Mouse (Mus musculus): ENCODE results near the gene Ccnt1. TPM values are rescaled to one million over a fixed set of nuclear protein-coding genes. Genes with fewer than 3 reads are reported as not detected.

Gene Ccnt1
- 37.9 and 39.5 TPM in 2 replicates for polyA plus RNA-seq (2016; fragmentation: Nextera tagmentation; extraction: Ambion mirVana)

DNA sequence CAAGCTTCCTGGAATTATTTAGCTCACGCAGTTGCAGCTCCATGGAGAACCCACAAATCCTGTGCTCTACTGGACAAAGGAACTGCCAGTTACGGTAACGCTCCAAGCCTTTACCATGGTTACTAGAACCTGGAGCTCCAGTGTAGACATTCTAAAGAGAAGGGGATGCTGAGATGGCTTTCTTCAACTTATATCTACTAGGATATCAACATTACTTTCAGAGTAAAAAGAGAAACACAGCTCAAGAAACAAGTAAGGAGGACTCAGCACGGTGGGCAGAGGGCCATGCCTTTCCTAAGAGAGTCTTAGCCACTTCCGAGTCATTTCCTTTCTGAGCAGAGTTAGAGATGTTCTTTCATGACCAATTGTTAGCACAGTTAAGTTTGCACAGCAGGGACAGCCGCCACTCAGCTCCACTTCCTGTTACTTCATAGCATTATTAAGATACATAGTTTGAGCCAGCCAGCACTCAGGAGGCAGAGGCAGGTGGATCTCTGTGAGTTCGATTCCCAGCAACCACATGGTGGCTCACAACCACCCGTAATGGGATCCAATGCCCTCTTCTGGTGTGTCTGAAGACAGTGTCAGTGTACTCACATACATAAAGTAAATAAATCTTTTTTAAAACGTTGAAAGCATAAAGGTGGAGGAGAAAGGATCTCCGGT is at the start of gene Ccnt1, which contains the start of gene 4930415O20Rik:
Gene Ccnt1 (minus strand): TSS at position 51 of the 666 bp plus-strand sequence.
Gene 4930415O20Rik (plus strand): TSS at position 132 of the 666 bp plus-strand sequence.
- no peak within 1 kb of the TSS for H3K4me2 ChIP-seq
- no peak for ATAC-seq (ENCODE audit: insufficient number of reproducible peaks, low FRiP score)
- no peak within 1 kb of the TSS for H3K27ac ChIP-seq (ENCODE audit: poor library complexity, severe bottlenecking)
- peak within 1 kb of the TSS; percentile 17; the same call in 1 of the 2 replicates for H3K9ac ChIP-seq
- H3K36me3 ChIP-seq = no peaks in the 10 kb centered on the region
- no peak within 1 kb of the TSS for H3K4me3 ChIP-seq
- H3K9me3 ChIP-seq (replicated peaks) = no peaks in the 10 kb centered on the region
- WGBS = 75% methylated on average over 10 of the region's 10 CpGs
- H3K27me3 ChIP-seq (replicated peaks) = no peaks in the 10 kb centered on the region
- peaks cover 14% of the 10 kb centered on the region for H3K4me1 ChIP-seq (replicated peaks)

DNA sequence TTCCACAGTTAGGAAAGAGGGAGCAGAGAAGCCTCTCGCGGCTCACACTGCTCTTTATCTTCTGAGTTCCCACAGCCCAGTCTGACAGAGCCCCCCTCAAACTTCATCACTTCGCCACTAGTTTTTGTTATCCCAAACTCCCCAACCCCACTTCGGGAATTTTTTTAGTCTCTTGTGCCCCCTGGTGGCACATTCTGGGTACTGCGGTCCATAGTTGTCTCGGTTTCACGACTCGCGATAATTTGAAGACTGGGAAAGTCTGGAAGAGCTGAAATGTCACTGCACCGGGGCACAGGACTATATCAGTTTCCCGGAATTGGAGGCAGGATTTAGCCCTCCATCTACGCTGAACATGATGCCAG is 46.4 kb upstream of the Ccnt1 start:
- 0 out of 2 replicates have a peak overlapping the region, but pooled peaks have one; percentile 29 for H3K9ac ChIP-seq
- H3K27me3 ChIP-seq (replicated peaks) = peaks cover 15% of the 10 kb centered on the region; the same call in 1 of the 2 replicates
- H3K36me3 ChIP-seq = no peaks in the 10 kb centered on the region
- H3K4me1 ChIP-seq (replicated peaks) = peaks cover 33% of the 10 kb centered on the region
- no peak overlapping the region for H3K27ac ChIP-seq (ENCODE audit: poor library complexity, severe bottlenecking)
- no peak for ATAC-seq (ENCODE audit: insufficient number of reproducible peaks, low FRiP score)
- no peaks in the 10 kb centered on the region; the same call in 1 of the 2 replicates for H3K9me3 ChIP-seq (replicated peaks)
- peak overlapping the region; percentile 48 for H3K4me2 ChIP-seq
- H3K4me3 ChIP-seq = no peak overlapping the region
- WGBS = under 1% methylated on average over 12 of the region's 12 CpGs

DNA sequence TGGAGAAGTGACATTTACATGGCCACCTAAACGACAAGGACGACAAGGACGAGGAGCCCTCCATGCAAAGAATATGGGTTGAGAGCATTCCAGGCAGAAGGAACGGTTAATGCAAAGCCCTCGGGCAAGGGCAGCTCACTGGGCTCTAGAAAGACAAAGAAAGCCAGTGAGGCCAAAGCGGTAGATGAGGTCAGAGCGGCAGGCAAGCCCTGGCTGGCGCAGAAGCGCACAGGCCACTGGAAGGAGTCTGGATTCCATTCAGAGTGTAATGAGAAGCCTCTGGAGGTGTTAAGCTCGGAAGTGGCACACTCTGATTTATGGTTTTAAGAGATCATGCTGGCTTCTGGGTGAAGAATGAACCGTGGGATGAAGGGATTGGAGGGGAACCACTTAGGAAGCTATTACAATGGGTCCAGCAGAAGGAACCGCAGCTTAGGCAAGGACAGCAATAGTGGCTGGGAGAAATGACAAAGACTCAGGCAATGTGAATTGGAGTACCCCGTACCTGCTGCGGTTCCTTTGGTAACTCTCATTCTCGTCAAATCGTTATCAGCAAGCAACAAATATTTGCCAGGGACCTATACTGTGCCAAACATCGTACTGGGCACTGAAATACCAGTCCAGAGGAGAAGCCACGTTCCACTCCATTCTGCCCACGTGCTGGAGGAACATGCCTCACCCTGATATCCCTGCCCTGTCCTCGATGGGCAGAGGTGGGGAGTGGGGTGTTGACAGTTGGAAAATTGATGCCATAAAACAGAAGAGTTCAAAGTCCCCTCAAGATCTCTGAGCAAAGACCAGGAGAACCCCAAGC is 45.8 kb upstream of the Ccnt1 start:
- 0 out of 2 replicates have a peak overlapping the region, but pooled peaks have one; percentile 29 for H3K9ac ChIP-seq
- H3K9me3 ChIP-seq (replicated peaks) = no peaks in the 10 kb centered on the region; the same call in 1 of the 2 replicates
- peak overlapping the region; percentile 48 for H3K4me2 ChIP-seq
- H3K4me1 ChIP-seq (replicated peaks) = peaks cover 32% of the 10 kb centered on the region
- H3K36me3 ChIP-seq = no peaks in the 10 kb centered on the region
- H3K27ac ChIP-seq (ENCODE audit: poor library complexity, severe bottlenecking) = peak overlapping the region; percentile 42
- no peak overlapping the region for H3K4me3 ChIP-seq
- ATAC-seq (ENCODE audit: insufficient number of reproducible peaks, low FRiP score) = no peak
- 35% methylated on average over 20 of the region's 20 CpGs for WGBS
- peaks cover 13% of the 10 kb centered on the region; the same call in 1 of the 2 replicates for H3K27me3 ChIP-seq (replicated peaks)

DNA sequence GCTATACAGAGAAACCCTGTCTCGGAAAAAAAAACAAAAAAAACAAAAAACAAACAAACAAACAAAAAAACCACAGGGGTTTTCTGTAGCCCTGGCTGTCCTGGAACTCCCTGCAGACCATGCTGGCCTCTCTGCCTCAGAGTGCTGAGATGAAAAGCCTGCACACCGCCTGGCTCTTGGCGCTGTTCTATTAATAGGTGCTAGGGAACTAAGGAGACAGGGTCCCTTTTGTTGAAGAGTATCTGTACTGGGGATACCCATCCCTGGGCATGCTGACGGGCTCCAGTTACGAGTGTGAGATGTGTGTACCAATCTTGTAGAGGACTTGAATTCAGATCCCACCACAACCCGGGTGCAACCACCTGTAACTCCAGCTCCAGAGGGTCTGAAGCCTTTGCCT is 45.0 kb upstream of the Ccnt1 start:
- Histone ChIP-seq H3K36me3 (no peaks in the 10 kb centered on the region), H3K4me3 (no peak overlapping the region), H3K9ac (no peak overlapping the region), H3K27ac (ENCODE audit: poor library complexity, severe bottlenecking) (peak overlapping the region; percentile 42), H3K9me3 (replicated peaks) (no peaks in the 10 kb centered on the region; the same call in 1 of the 2 replicates), H3K27me3 (replicated peaks) (peaks cover 13% of the 10 kb centered on the region; the same call in 1 of the 2 replicates), H3K4me1 (replicated peaks) (peaks cover 32% of the 10 kb centered on the region), H3K4me2 (peak overlapping the region; percentile 14; the same call in 1 of the 2 replicates)
- ATAC-seq (ENCODE audit: insufficient number of reproducible peaks, low FRiP score) = no peak
- WGBS = 44% methylated on average over 6 of the region's 6 CpGs

DNA sequence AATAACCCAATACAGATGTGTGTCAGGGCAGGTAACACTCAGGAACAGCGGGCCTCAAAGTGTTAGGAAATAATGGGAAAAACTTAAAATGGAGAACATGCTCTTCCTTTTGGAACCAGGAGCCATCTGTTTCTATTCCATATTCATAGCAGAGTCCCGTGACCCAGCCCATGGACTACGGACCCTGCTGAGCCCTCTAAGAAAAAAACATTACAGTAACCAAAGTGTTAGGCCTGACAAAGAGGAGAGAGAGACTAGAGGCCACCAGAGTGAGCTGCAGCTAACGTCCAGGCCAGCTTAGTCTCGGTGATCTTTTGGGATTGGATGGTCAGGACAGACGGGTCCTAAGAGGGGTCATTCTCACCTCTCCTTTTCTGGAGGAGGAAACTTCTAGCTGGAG is 44.2 kb upstream of the Ccnt1 start:
- Histone ChIP-seq H3K9me3 (replicated peaks) (no peaks in the 10 kb centered on the region; the same call in 1 of the 2 replicates), H3K27me3 (replicated peaks) (peaks cover 10% of the 10 kb centered on the region; the same call in 1 of the 2 replicates), H3K4me2 (no peak overlapping the region), H3K27ac (ENCODE audit: poor library complexity, severe bottlenecking) (peak overlapping the region; percentile 37), H3K4me1 (replicated peaks) (peaks cover 32% of the 10 kb centered on the region), H3K4me3 (no peak overlapping the region), H3K36me3 (no peaks in the 10 kb centered on the region), H3K9ac (no peak overlapping the region)
- 60% methylated on average over 6 of the region's 6 CpGs for whole genome bisulfite sequencing
- no peak for ATAC-seq (ENCODE audit: insufficient number of reproducible peaks, low FRiP score)

DNA sequence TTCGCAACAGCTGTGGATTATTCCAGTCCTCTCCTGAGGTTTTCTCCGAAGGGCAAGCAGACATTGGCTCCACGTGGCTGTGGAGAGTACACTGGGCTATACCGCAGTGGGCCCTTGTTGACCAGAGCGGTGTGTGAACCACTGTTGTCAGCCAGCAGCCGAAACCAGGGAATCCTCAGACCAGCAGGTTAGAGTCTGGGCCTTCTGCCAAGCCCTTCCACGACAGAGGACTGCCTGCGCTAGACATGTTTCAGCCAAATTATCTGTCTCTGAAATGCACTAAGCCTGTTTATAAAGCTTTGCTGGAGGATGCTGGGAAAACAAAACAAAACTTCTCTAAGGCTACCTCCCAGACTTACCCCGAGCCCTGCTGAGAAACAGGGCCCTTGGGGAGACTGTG is 43.8 kb upstream of the Ccnt1 start:
- Histone ChIP-seq H3K9ac (no peak overlapping the region), H3K27ac (ENCODE audit: poor library complexity, severe bottlenecking) (peak overlapping the region; percentile 37), H3K9me3 (replicated peaks) (no peaks in the 10 kb centered on the region; the same call in 1 of the 2 replicates), H3K36me3 (no peaks in the 10 kb centered on the region), H3K4me1 (replicated peaks) (peaks cover 32% of the 10 kb centered on the region), H3K4me3 (no peak overlapping the region), H3K27me3 (replicated peaks) (peaks cover 10% of the 10 kb centered on the region; the same call in 1 of the 2 replicates), H3K4me2 (no peak overlapping the region)
- 44% methylated on average over 9 of the region's 9 CpGs for WGBS
- ATAC-seq (ENCODE audit: insufficient number of reproducible peaks, low FRiP score) = no peak

DNA sequence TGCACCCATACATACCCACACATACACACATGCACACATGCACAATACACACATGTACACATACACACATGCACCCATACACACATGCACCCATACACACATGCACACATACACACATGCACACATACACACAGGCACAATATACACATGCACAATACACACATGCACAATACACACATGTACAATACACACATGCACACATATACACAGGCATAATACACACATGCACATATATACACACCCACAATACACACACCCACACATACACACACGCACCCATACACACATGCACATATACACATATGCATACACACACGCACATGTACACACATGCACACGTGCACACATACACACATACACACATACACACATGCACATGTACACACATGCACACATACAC is 41.5 kb upstream of the Ccnt1 start:
- Histone ChIP-seq H3K9ac (no peak overlapping the region), H3K27ac (ENCODE audit: poor library complexity, severe bottlenecking) (no peak overlapping the region)

DNA sequence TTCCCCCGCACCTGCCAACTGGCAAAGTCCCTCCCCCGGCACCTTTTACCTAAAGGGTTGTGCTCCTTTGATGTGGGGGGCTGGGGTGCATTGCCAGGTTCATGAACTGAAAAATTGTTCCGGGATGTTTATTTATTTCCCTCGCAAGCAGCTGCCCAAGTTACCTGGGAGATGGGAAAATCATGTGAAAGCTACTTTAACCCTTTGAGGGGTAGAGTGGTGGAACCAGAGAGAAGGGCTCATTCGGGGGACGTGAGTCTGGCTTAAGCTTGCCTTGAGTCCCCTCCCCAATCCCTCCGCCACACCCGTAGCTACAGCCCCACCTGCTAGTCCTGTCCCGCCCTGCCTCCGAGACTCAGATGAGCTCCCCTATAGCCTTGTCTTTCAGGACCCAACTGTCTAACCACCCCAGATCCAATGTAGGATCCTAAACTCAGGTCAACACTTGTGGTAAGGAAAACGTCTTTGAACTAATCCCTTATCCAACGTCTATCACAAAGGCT is 39.5 kb upstream of the Ccnt1 start:
- Histone ChIP-seq H3K27me3 (replicated peaks) (no peaks in the 10 kb centered on the region), H3K27ac (ENCODE audit: poor library complexity, severe bottlenecking) (peak overlapping the region; percentile 99), H3K4me3 (peak overlapping the region; percentile 94), H3K9me3 (replicated peaks) (no peaks in the 10 kb centered on the region), H3K4me1 (replicated peaks) (peaks cover 35% of the 10 kb centered on the region), H3K36me3 (peaks cover under 1% of the 10 kb centered on the region; the same call in 1 of the 2 replicates), H3K4me2 (peak overlapping the region; percentile 91), H3K9ac (peak overlapping the region; percentile 100)
- WGBS = 10% methylated on average over 12 of the region's 12 CpGs
- ATAC-seq (ENCODE audit: insufficient number of reproducible peaks, low FRiP score) = no peak

More for the DNA sequence above, 41.5 kb upstream of the Ccnt1 start:
- H3K4me3 ChIP-seq = no peak overlapping the region
- H3K27me3 ChIP-seq (replicated peaks) = no peaks in the 10 kb centered on the region
- WGBS = 83% methylated on average over 3 of the region's 3 CpGs
- H3K4me2 ChIP-seq = no peak overlapping the region
- no peak for ATAC-seq (ENCODE audit: insufficient number of reproducible peaks, low FRiP score)
- no peaks in the 10 kb centered on the region for H3K36me3 ChIP-seq
- H3K9me3 ChIP-seq (replicated peaks) = no peaks in the 10 kb centered on the region
- peaks cover 34% of the 10 kb centered on the region for H3K4me1 ChIP-seq (replicated peaks)

DNA sequence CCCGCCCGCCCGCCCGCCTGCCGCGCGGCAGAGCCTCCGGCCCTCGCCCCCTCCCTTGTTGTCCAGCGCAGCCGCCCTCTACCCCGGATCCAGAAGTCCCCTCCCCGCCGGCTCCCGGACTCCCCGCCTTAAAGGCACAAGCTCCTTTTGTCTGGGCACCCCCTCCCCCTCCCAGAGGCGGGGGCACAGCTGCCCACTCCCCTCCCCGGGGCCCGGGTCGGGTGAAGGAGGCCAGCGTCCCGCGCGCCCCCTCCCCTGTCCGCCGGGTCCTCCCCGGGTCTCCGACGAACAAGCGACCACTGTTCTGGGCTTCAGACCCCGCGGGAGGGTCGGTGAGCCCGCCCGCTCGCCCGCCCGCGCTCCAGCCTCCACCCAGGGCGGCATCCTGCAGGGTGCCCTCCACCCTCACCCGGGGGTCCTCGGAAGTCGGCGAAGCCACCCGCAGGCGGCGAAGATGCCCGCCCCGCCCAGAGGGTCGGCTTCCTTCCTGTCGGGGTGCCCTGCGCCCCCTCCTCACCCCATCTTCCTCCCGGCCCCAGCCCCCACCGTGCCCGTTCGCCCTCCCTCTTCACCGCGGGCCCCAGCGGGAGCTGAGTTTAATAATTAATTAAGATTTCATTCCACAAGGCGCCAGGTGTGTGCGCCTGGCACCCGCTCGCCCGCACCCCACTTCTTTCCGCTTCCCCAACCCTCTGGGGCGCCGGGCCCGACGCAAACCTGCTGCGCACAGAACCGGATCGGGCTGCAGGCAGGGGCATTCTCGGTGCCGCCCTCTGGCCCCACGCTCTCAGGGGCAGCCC is 38.8 kb upstream of the Ccnt1 start, which contains the start of gene Adcy6:
Gene Adcy6 (minus strand): TSS at position 746 of the 800 bp plus-strand sequence.
- Histone ChIP-seq H3K4me2 (peak within 1 kb of the TSS; percentile 91), H3K9ac (peak within 1 kb of the TSS; percentile 100), H3K36me3 (peaks cover 7% of the 10 kb centered on the region), H3K9me3 (replicated peaks) (no peaks in the 10 kb centered on the region), H3K4me1 (replicated peaks) (peaks cover 35% of the 10 kb centered on the region), H3K27me3 (replicated peaks) (no peaks in the 10 kb centered on the region), H3K4me3 (peak within 1 kb of the TSS; percentile 94), H3K27ac (ENCODE audit: poor library complexity, severe bottlenecking) (peak within 1 kb of the TSS; percentile 99)
- ATAC-seq (ENCODE audit: insufficient number of reproducible peaks, low FRiP score) = peak; percentile 76
- under 1% methylated on average over 64 of the region's 75 CpGs for WGBS

DNA sequence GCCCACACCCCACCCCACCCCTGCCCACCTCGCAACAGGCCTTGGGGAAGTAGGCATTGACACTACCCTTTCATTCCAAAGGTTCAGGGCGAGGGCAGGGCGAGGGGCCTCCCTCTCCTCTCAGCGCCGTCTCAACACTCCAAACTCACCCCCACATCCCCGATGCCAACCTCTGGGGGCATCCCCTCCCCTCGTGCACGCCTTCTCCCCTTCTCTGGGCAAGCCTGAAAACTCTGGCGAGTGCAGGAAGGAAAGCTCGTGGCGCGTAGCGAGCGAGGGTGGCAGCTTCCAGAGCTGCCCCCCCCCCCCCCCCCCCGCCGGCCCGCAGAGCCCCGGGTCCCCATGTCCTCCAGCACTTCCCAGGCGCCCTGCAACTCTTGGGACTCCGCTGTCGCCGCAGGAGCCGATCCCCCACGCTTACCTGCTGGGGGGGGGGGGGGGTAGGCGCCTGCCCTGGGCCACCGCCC is 38.1 kb upstream of the Ccnt1 start:
- 1% methylated on average over 13 of the region's 26 CpGs for WGBS
- H3K4me2 ChIP-seq = peak overlapping the region; percentile 91
- H3K27ac ChIP-seq (ENCODE audit: poor library complexity, severe bottlenecking) = peak overlapping the region; percentile 99
- no peaks in the 10 kb centered on the region for H3K27me3 ChIP-seq (replicated peaks)
- H3K9ac ChIP-seq = peak overlapping the region; percentile 100
- ATAC-seq (ENCODE audit: insufficient number of reproducible peaks, low FRiP score) = 0 out of 2 replicates have a peak, but pooled peaks have one; percentile 1
- no peaks in the 10 kb centered on the region for H3K9me3 ChIP-seq (replicated peaks)
- peaks cover 36% of the 10 kb centered on the region for H3K4me1 ChIP-seq (replicated peaks)
- H3K36me3 ChIP-seq = peaks cover 14% of the 10 kb centered on the region
- H3K4me3 ChIP-seq = peak overlapping the region; percentile 94
